Mouse (Mus musculus) 416B (cell line): ENCODE measurements at regions not wholly inside any gene's neighbourhood (a gene's known extent, or its start where the extent isn't known, plus 50 kb on each side); places are given as distances from the start of the nearest gene placed in this dataset.

ENCODE experiments used
- DNase-seq: peaks from one replicate; pipeline ENCODE4 v3.0.0; 2011; ENCODE audit warnings: low read depth

DNA sequence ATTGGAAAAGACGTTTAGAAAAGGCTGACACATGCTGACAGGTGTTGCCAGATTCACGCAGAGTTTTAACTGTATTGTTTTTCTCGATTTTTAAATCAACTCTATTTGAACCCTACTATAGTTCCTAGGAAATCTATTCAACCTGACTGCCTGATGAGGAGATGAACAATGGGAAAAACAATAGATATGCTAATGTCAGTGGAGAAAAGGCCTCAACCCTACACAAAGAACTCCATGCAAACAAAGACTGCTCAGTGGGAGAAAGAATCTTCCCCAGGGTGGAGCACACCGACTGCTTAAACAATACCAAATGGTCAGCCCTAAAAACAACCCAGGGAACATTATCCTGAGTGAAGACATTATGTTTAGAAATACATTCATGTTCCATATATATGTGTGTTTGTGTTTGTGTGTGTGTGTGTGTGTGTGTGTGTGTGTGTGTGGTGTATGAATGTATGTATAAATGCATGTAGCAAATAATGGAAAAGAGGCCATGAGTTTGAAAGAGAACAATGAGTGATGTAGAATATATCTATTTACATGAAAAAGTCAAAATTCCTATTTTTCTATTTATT lies 204.1 kb upstream of the Zfp804a start:
- DNase-seq, result no peak

DNA sequence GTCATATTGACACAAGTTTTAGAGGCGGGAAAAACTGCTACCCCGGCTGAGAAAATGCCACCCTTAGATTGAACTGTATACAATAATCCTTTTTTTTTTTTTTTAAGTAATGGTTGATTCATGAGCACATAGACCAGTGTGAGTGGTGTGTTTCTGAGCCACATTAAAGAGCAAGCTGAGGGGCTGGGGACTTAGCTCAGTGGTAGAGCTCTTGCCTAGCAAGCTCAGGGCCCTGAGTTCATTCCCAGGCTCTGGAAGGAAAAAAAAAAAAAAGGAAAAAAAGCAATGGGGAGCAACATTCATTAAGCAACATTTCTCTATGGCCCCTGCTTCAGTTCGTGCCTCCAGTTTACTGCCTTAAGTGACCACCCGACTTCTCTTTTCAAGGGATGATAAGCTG lies 203.1 kb upstream of the Zfp804a start:
- DNase-seq, result no peak

DNA sequence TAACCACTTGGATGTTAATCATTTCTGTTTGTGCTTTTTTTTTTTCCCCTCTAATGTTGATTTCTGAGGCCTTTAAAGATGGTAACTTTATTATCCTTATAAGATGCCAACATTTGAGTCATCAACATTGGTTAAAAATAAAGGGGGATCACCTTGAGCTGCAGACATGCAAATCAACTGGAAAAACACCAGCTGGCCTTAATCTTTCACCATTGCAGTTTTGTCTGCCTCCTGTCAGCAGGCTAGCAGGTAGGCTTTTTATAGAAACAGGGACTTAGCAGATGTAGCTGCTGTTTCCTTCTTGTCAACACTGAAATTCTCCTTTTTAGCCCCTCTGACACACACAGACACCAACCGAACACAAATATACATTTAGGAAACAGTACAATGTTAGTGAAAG lies 167.6 kb upstream of the Zfp804a start:
- DNase-seq, result no peak

GRCm38 (mm10) chr2:81892570-81892969 lies 160.5 kb upstream of the Zfp804a start:
- peak; percentile 24 for DNase-seq

DNA sequence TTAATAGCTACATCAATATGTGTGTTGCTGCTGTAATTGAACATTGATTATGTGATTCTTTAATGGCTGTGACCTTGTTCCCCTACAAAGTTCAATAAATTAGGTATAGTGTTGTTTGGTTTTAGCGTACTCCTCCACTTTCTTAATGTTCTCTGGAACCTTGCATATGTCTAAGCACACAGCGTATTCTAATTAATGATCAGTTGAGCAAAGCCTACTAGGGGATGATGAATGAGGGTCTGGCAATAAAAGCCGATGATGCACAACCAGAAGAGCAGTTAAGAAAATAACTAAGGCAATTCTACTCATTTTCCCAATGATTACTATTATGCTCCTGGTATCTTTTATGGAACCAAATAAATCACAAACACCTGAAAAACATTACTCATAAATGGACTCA lies 113.7 kb upstream of the Zfp804a start:
- no peak for DNase-seq
